Mouse (Mus musculus) cerebellum, postnatal 25 days (tissue): ENCODE measurements around the gene Stk38l.

Experiments
- DNase-seq, 2 experiments: peaks; one replicate each; pipeline ENCODE4 v3.0.0; 2021; ENCODE audit warnings: mixed read lengths in 2 of 2

The Stk38l gene

DNA sequence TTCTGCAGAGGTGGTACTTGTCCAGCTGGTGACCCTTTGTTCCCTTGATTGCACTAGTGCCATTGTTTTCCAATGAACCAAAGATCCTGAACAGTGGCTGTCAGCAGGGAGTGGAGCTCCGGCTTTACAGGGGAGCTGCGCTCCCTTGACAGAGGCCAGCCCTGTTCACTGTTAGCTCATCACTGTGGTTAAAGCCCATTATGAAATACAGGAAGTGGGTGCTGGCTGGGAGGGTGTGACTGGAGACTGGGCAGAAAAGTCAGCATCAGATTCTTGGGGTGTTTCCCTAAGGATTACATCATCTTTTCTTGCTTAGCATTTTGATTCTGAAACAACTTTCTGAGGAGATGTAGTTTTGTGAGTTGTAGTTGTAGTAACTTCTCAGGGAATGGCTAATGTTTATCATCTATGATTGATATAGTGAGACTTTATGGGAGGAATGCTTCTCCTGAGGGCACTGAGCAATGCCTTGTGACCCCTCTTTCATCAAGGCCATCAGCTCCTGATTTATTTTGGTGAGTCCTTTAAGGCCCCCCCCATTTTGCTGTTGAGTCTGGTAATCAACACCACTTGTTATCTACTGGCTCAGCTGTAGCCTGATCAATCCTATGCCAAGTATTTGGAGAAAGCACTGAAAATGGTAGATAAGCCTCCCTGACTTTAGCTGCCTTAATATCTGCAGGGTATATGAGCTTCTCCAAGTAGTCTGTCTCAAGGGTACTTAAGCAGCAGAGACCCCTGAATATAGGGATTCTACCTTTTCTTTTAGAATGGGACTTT, 52.0 kb downstream of the Stk38l start:
- no peak for DNase-seq

GRCm38 (mm10) chr6:146778055-146778454, 53.3 kb downstream of the Stk38l start:
- no peak for DNase-seq

DNA sequence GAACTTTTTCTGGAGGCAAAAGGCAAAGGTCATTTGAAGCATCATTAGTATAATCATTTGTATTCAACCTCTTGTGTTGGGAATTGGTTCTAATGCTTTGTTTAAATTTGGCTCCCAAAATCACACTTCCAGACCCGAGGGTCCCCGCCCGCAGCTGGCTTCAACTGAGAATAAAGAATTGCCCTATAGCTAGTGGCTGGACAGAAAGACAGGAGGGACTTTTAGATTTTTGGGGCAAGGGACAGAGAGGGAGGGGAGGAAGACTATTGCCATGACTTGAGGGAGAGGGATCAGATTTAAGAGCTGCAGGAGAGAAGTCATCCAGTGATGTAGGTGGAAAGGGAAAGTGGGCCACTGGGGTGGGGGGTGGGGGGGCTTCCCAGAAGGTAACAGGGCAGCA, 56.8 kb downstream of the Stk38l start:
- DNase-seq = no peak

GRCm38 (mm10) chr6:146793527-146793926, 68.7 kb downstream of the Stk38l start:
- no peak for DNase-seq

- peak; percentile 7 to 11 for DNase-seq
Measured at GRCm38 (mm10) chr6:146795166-146795923, 70.5 kb downstream of the Stk38l start.

GRCm38 (mm10) chr6:146795924-146796545, 71.2 kb downstream of the Stk38l start, which contains the start of gene Arntl2:
TSS of gene Arntl2 (plus strand) at chr6:146796055.
- peak; percentile 67 to 78 for DNase-seq

DNA sequence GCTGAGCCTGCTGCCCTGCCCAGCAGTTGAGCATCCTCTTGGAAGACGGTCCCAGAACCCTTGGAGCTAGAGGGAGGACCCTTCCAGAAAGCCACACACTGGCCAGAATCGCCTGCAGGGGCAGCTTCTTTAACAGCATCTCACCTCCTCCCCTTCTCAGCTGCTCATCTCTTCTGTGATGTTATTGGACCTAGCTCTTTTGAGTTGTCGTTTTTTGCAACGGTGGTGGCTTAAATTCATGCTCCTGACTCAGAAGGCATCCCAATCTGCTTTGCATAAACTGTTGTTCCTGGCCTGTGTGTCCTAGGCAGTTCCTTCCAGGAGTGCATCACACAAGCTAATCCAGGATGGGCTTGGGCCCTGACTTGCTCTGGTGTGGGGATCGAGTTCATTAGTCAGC, 72.7 kb downstream of the Stk38l start:
- DNase-seq = no peak

DNA sequence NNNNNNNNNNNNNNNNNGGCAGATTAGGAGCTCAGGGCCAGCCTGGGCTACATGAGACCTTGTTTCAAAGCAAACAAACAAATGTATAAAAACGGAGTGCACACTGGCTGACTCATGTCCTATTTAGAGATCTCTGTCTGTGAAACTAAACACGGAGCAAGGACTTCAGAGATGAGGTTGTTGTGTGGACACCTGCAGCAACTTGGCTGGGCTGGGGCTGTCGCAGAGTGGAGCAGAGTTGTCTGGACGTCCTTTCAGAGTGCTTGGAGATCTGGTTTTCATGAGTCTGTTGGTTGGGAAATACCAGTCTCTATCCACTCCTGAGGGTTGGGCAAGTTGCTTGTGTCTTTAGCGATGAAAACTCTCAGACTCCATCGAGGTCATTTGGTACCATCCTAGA, 85.2 kb downstream of the Stk38l start:
- no peak for DNase-seq

DNA sequence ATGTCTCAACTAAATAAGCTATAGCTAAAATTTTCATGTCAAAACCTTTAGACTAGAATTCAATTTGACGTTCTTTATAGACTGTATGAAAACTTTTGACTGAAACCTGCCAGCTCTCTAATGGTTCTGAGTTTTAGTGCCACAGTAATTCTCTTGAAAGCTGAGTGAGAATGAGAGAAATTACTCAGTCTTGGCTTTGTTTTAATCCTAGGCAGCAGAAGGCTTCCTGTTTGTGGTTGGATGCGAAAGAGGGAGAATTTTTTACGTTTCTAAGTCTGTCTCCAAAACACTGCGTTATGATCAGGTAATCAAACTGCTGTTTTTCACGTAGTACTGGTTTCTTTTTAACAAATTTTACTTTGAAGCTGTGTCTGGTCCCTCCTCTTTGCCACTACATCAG, 88.2 kb downstream of the Stk38l start:
- DNase-seq = no peak

GRCm38 (mm10) chr6:146820177-146820965, 95.6 kb downstream of the Stk38l start:
- DNase-seq = no peak

GRCm38 (mm10) chr6:146821958-146822357, 97.2 kb downstream of the Stk38l start:
- no peak for DNase-seq

DNA sequence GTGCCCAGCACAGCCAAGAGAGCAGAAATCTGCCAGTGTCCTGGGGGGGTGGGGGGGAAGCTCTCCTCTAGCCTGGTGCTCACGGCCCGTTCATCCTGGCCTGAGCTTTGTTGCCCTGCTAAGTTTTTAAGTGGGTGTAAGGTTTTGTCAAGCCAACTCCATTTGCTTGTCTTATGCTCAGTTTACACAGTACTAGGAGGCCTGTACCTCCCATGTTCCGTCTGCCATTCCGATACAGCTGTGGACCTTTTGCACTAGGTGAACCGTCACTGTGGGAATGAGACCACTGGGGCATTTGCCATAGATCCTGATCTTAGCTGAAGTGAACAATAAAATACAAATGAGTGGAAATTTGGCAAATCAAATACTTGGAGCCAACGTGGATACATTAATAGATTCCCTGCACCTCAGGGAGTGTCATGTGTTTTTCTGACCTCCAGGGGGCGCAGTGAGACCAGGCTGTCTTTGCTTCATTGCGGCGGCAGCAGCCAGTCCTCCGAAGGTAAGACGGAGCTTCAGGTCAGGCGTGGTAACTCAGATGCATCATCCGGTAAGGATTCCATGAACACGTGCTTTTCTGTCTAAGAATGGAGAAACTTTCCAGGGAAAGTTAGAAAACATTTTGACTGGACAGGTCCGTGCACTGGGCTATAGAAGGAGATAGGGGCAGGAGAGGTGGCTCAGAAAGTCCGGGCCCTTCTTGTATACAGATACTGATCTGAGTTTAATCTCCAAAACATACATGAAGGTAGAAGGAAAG, 100.1 kb downstream of the Stk38l start:
- DNase-seq = peak; percentile 50 to 73

DNA sequence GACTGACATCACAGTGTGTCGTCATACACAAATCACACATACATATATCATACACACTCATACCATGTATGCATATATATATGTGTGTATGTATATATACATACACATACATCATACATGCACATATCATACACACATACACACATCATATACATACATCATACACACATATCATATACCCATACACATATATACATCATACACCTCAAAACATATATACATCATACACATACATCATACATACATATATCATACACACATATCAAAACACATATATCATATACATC, 100.6 kb downstream of the Stk38l start:
- no peak for DNase-seq
